Mouse (Mus musculus) stomach, embryonic 16.5 days (tissue): ENCODE results near the gene Krtcap2. TPM values are rescaled to one million over a fixed set of nuclear protein-coding genes. Genes with fewer than 3 reads are reported as not detected.

ENCODE experiments used
- ATAC-seq: fragments of 200-750 bp; cut with Nextera tagmentation; 2 replicates; pipeline ENCODE4 v1.8.0; 2017; ENCODE audit warnings: moderate number of reproducible peaks, moderate TSS enrichment; ENCODE audit not compliant: insufficient read depth, low FRiP score
- H3K27ac ChIP-seq: fragments of 300-500 bp; sonication (generic); 2 replicates; pipeline ENCODE4 v1.5.1; 2014; ENCODE audit warnings: low read length
- H3K27me3 ChIP-seq: fragments of 300-500 bp; sonication (generic); 2 replicates; pipeline ENCODE4 v1.6.1; 2014; ENCODE audit warnings: low read length, control low read depth, mixed read lengths; ENCODE audit not compliant: control insufficient read depth, insufficient read depth
- H3K36me3 ChIP-seq: fragments of 300-500 bp; sonication (generic); 2 replicates; pipeline ENCODE4 v1.6.1; 2014; ENCODE audit warnings: low read length; ENCODE audit not compliant: control insufficient read depth, insufficient read depth
- H3K4me1 ChIP-seq: fragments of 300-500 bp; sonication (generic); 2 replicates; pipeline ENCODE4 v1.6.1; 2014; ENCODE audit warnings: low read length, control low read depth, mixed read lengths; ENCODE audit not compliant: control insufficient read depth, insufficient read depth
- H3K4me2 ChIP-seq: fragments of 300-500 bp; sonication (generic); 2 replicates; pipeline ENCODE4 v1.6.1; 2014; ENCODE audit warnings: low read depth, low read length, mixed read lengths
- H3K4me3 ChIP-seq: fragments of 300-500 bp; sonication (generic); replicated peaks from 2 replicates; pipeline ENCODE4 v1.5.1; 2014; ENCODE audit warnings: mild to moderate bottlenecking, low read length
- H3K9ac ChIP-seq: fragments of 300-500 bp; sonication (generic); 2 replicates; pipeline ENCODE4 v1.6.1; 2014; ENCODE audit warnings: low read length
- H3K9me3 ChIP-seq: fragments of 300-500 bp; sonication (generic); replicated peaks from 2 replicates; pipeline ENCODE4 v1.6.1; 2016; ENCODE audit warnings: low read length, control low read depth; ENCODE audit not compliant: control insufficient read depth
- WGBS: fragments of 180-500 bp; shearing (Covaris S2); extraction: QIAGEN DNeasy Blood & Tissue Kit; methylation state at CpG from one replicate; pipeline ENCODE4 v1.1.7; 2014; 5-methylcytosine and 5-hydroxymethylcytosine counted together
- polyA plus RNA-seq: library from polyadenylated mRNA; unstranded; fragments of >200 nt; fragmentation: Nextera tagmentation; extraction: Ambion mirVana; gene quantifications from 2 replicates; pipeline ENCODE4 v1.2.1, GENCODE M21; 2015

Krtcap2 gene
- polyA plus RNA-seq = 318 and 325 TPM in 2 replicates

DNA sequence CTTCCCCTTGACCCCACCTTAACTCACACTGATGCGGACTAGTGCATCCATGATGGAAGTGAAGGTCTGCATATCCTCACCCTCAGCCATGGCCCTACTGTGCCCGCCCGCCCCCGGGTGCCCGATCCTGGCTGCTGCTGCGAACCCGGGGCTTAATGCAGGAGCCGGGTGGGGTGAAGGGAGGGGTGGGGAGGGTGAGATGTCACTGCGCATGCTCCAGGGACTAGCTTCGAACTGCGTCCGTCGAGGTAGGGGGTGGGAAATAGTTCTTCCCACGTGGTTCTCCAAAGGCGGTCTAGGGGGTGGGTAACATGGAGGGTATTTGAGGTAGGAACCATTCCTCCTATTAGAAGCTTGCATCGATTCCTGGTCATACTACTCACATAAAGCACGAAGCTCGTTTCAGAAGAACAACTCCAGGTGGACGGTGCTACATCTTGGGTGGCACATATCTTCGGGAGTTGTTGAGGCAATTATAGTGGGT lies at the start of gene Krtcap2:
Krtcap2 (plus strand) TSS at position 279 of the 484 bp plus-strand sequence.
- H3K27ac ChIP-seq = peak within 1 kb of the TSS; percentile 70
- peak within 1 kb of the TSS; percentile 76 for H3K4me3 ChIP-seq
- H3K9me3 ChIP-seq = no peaks in the 10 kb centered on the region
- peak within 1 kb of the TSS; percentile 75 for H3K4me2 ChIP-seq
- H3K4me1 ChIP-seq = peaks cover 17% of the 10 kb centered on the region
- peak; percentile 14 for ATAC-seq
- WGBS = 4% methylated on average over 20 of the region's 20 CpGs
- H3K36me3 ChIP-seq = peaks cover 3% of the 10 kb centered on the region; the same call in 1 of the 2 replicates
- no peaks in the 10 kb centered on the region for H3K27me3 ChIP-seq
- peak within 1 kb of the TSS; percentile 87 for H3K9ac ChIP-seq

DNA sequence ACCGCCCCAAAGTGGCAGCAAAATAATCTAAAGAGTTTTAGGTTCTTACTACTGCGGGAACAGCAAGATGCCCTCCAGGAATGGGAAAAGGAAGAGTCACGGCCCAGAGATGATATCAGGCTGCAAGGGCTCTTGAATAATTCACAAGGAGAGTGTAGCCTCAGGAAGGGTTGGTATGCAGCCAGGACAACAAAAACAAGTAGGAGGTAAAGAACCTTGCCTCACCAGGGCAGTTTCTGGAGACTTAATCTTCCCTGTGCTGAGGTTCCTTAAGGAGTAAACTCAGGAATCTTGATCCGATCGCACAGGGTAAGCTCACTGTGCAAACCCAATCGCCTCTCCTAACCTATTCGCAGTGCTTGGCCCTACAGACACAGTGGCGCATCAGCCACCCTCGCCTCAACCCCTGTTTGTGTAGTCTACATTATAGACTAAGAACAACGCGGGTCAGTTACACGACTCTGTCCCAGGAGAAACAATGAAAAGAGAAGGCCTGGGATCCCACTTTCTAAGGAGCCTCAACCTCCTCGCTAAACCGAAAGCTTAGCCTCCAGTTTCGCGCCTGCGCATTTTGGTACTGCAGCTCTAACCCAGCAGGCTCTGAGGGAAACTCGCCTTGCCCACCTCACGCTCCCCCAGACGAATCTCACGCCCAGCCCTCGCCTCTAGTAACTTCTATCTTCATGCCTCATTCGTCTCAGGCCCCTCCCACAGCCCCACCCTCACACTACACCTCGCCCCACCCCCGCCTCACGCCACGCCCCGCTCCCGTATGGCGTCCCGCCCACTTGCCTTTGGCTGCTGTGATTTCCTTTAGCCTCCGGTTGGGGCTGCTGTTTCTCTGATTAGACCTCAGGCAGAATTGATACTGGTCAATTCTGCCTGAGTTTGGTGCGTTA lies 49.5 kb upstream of the Krtcap2 start:
- no peaks in the 10 kb centered on the region for H3K36me3 ChIP-seq
- peak overlapping the region; percentile 49 for H3K4me3 ChIP-seq
- ATAC-seq = peak; percentile 99
- peak overlapping the region; percentile 66 for H3K4me2 ChIP-seq
- peaks cover 8% of the 10 kb centered on the region for H3K4me1 ChIP-seq
- whole genome bisulfite sequencing = 7% methylated on average over 33 of the region's 33 CpGs
- no peaks in the 10 kb centered on the region for H3K9me3 ChIP-seq
- H3K9ac ChIP-seq = peak overlapping the region; percentile 78
- no peaks in the 10 kb centered on the region for H3K27me3 ChIP-seq
- H3K27ac ChIP-seq = peak overlapping the region; percentile 77

DNA sequence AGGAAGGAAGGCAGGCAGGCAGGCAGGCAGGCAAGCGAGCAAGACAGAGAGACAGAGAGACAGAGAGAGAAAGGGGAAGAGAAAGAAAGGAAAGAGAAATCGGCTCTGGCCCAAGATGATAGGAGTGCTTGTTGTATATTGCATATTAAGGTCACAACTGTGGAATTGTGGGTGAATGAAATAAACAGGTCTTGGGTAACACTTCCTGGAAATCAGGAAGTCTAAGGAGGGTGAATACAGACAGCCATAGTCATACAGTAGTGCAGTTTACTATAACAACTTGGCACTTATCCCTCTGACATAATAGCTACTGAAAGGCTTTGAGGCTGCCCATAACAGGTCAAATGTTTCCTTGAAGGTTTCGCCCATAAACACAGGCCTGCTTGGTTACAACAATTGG lies 45.9 kb upstream of the Krtcap2 start:
- H3K4me1 ChIP-seq = peaks cover 12% of the 10 kb centered on the region
- no peaks in the 10 kb centered on the region for H3K36me3 ChIP-seq
- H3K4me2 ChIP-seq = no peak overlapping the region
- WGBS = 76% methylated on average over 3 of the region's 3 CpGs
- H3K9ac ChIP-seq = no peak overlapping the region
- H3K27ac ChIP-seq = no peak overlapping the region
- H3K27me3 ChIP-seq = no peaks in the 10 kb centered on the region
- no peak overlapping the region for H3K4me3 ChIP-seq
- no peaks in the 10 kb centered on the region for H3K9me3 ChIP-seq
- ATAC-seq = no peak

DNA sequence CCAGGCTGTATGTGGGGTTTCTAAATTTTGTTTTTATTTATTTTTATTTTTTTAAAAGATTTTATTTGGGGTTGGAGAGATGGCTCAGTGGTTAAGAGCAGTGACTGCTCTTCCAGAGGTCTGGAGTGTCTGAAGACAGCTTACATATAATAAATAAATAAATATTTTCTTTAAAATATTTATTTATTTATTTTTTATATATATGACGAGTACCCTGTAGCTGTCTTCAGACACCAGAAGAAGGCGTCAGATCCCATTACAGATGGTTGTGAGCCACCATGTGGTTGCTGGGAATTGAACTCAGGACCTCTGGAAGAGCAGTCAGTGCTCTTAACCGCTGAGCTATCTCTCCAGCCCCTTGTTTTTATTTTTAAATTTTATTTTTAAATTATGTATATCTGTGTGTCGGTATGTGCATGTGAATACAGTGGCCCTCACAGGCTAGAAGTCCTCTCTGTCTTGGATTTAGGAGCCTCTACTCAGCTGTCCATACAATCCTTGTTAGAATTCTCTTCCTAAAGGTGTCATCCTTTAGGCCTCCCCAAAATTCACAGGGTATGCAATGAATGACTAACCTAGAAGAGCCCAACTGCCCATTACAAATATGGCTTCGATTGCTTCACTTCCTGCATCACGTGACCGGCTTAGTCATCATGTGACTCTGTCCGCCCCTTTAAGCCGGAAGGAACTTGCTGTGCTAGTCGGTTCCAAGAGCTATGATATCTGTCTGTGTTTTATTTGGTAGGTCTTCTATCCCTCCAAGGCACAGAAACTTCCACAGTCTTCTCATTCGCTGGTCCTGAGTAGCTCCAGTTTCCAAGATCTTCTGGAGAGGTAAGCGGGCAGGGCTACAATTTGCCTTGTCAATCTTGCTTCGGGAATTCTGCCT lies 43.3 kb upstream of the Krtcap2 start, which contains the start of gene Gba:
Gba (plus strand) TSS at position 676 of the 889 bp plus-strand sequence.
- H3K36me3 ChIP-seq = 0 out of 2 replicates have a peak, but pooled peaks cover 3% of the 10 kb centered on the region
- peak within 1 kb of the TSS; percentile 71 for H3K9ac ChIP-seq
- WGBS = 23% methylated on average over 13 of the region's 13 CpGs
- H3K27ac ChIP-seq = peak within 1 kb of the TSS; percentile 43; the same call in 1 of the 2 replicates
- H3K27me3 ChIP-seq = no peaks in the 10 kb centered on the region
- ATAC-seq = peak; percentile 90
- peaks cover 4% of the 10 kb centered on the region; the same call in 1 of the 2 replicates for H3K4me1 ChIP-seq
- H3K4me2 ChIP-seq = peak within 1 kb of the TSS; percentile 71
- no peaks in the 10 kb centered on the region for H3K9me3 ChIP-seq
- peak within 1 kb of the TSS; percentile 65 for H3K4me3 ChIP-seq

DNA sequence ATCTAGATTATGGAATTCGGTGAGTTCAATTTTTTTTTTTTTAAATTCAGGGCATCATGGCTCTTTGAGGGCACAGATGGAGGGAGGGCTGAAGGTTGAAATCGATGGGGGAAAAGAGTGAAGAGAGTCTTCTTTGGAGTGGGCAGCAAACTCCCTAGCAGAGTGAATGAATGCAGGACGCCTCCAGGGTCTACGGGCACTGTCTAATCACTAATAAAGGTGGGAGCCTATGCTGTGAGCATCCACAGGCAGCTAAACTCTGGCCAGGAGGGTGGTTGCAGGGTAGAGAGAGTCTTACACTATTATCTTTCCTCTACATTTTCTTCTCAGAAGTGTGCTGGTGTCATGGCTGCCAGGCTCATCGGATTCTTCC lies 42.6 kb upstream of the Krtcap2 start:
- H3K36me3 ChIP-seq = peaks cover 9% of the 10 kb centered on the region
- no peaks in the 10 kb centered on the region for H3K9me3 ChIP-seq
- 37% methylated on average over 5 of the region's 5 CpGs for WGBS
- ATAC-seq = no peak
- peak overlapping the region; percentile 65 for H3K4me3 ChIP-seq
- H3K27me3 ChIP-seq = no peaks in the 10 kb centered on the region
- H3K4me2 ChIP-seq = peak overlapping the region; percentile 71
- peak overlapping the region; percentile 43; the same call in 1 of the 2 replicates for H3K27ac ChIP-seq
- H3K9ac ChIP-seq = peak overlapping the region; percentile 71
- H3K4me1 ChIP-seq = peaks cover 4% of the 10 kb centered on the region; the same call in 1 of the 2 replicates

DNA sequence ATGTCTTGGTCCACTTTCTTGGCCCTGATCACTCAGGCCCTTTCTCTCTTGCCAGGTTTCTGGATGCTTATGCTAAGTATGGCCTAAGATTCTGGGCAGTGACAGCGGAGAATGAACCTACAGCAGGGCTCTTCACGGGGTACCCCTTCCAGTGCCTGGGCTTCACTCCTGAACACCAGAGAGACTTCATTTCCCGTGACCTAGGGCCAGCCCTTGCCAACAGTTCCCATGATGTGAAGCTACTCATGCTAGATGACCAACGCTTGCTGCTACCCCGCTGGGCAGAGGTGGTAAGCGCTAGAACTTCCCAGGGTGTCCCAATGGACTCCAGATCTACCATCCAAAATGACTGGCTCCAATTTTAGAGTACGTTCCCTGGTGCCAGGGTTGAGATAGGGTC lies 39.7 kb upstream of the Krtcap2 start:
- Histone ChIP-seq H3K4me1 (peaks cover 4% of the 10 kb centered on the region; the same call in 1 of the 2 replicates), H3K27me3 (no peaks in the 10 kb centered on the region), H3K9ac (no peak overlapping the region), H3K36me3 (peaks cover 10% of the 10 kb centered on the region), H3K9me3 (no peaks in the 10 kb centered on the region), H3K27ac (no peak overlapping the region), H3K4me3 (no peak overlapping the region), H3K4me2 (no peak overlapping the region)
- no peak for ATAC-seq
- WGBS = 91% methylated on average over 7 of the region's 7 CpGs

DNA sequence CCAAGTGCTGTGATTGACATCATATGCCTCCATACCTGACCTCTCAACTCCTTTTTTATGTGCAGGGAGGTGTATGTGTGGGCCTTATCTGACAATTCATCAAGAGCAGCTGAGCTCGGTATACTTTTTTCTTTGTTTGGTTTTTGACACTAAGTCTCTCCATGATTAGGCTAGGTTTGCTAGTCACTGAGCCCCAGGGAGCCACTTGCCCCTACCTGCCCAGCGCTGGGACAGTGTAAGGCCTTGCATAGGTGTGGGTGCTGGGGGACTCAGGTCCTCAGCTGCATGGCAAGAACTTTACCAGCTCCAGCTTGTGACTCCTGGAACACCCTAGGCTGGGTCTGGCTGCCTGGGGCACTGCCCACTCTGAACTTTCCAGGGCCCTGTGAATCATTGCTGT lies 39.1 kb upstream of the Krtcap2 start:
- H3K36me3 ChIP-seq = peaks cover 10% of the 10 kb centered on the region
- 79% methylated on average over 2 of the region's 2 CpGs for WGBS
- H3K4me3 ChIP-seq = no peak overlapping the region
- no peak overlapping the region for H3K4me2 ChIP-seq
- peaks cover 4% of the 10 kb centered on the region; the same call in 1 of the 2 replicates for H3K4me1 ChIP-seq
- no peak for ATAC-seq
- 0 out of 2 replicates have a peak overlapping the region, but pooled peaks have one; percentile 74 for H3K27ac ChIP-seq
- H3K9ac ChIP-seq = no peak overlapping the region
- no peaks in the 10 kb centered on the region for H3K27me3 ChIP-seq
- no peaks in the 10 kb centered on the region for H3K9me3 ChIP-seq

DNA sequence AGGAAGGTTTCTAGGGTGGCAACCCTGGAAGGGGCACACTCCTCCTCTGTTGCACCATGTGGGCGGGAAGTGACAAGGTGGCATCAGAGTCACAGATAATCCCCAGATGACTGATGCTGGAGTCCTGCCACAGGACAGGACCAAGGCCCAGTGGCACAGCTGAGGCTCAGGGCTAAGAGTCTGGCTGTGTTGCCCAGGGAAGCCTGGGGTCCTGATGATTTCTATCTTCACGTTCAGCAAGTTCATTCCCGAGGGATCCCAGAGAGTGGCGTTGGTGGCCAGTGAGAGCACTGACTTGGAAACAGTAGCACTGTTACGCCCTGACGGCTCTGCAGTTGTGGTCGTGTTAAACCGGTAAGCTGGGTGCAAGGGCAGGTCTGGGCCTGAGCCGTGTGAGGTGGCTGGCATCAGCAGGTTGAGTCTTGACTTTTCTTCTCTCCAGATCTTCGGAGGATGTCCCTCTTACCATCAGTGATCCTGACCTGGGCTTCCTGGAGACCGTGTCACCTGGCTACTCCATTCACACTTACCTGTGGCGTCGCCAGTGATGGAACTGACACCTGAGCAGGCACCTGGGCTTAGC lies 37.6 kb upstream of the Krtcap2 start:
- Histone ChIP-seq H3K27ac (peak overlapping the region; percentile 74), H3K4me1 (peaks cover 10% of the 10 kb centered on the region), H3K36me3 (peaks cover 10% of the 10 kb centered on the region), H3K4me2 (no peak overlapping the region), H3K9ac (no peak overlapping the region), H3K9me3 (no peaks in the 10 kb centered on the region), H3K4me3 (no peak overlapping the region), H3K27me3 (no peaks in the 10 kb centered on the region)
- 0 out of 2 replicates have a peak, but pooled peaks have one; percentile 35 for ATAC-seq
- WGBS = 85% methylated on average over 13 of the region's 13 CpGs
